Mouse (Mus musculus) CH12.LX (cell line): ENCODE results near the gene B3gntl1. TPM values are rescaled to one million over a fixed set of nuclear protein-coding genes. Genes with fewer than 3 reads are reported as not detected.

Experiments used
- DNase-seq: peaks from one replicate; pipeline ENCODE4 v3.0.0-alpha.2; 2013; ENCODE audit errors: extremely low read depth
- H3K27ac ChIP-seq: 2 replicates; pipeline ENCODE4 v1.5.1; 2012; ENCODE audit warnings: low read depth, mild to moderate bottlenecking, control low read depth, moderate library complexity; ENCODE audit not compliant: insufficient read depth
- H3K27me3 ChIP-seq: replicated peaks from 2 replicates; pipeline ENCODE3; 2012; ENCODE audit warnings: inconsistent platforms
- H3K36me3 ChIP-seq, 2 experiments: replicated peaks in 1 of 2; 2 replicates each; pipeline versions ENCODE3 to v1.6.1; 2012; ENCODE audit warnings: inconsistent platforms in 1 of 2, low read length in 1 of 2, mild to moderate bottlenecking in 1 of 2, mixed read lengths in 1 of 2, moderate library complexity in 1 of 2; ENCODE audit not compliant: control insufficient read depth in 1 of 2, insufficient read depth in 1 of 2
- H3K4me1 ChIP-seq, 2 experiments: 2 replicates each; pipeline ENCODE4 v1.6.1; 2012; ENCODE audit warnings: inconsistent platforms in 1 of 2, moderate library complexity in 1 of 2; ENCODE audit not compliant: insufficient read depth in 2 of 2, control insufficient read depth in 1 of 2
- H3K4me2 ChIP-seq: 2 replicates; pipeline ENCODE4 v1.6.1; 2012; ENCODE audit warnings: low read depth, mild to moderate bottlenecking, control low read depth; ENCODE audit not compliant: poor library complexity, insufficient read depth, severe bottlenecking
- H3K4me3 ChIP-seq, 3 experiments: fragments of 150-350 bp in 1 of 3; sonication (generic) in 1 of 3; replicated peaks in 1 of 3; 2 replicates each; pipeline versions ENCODE3 to v1.5.1; 2011 to 2012; ENCODE audit warnings: low read depth in 2 of 3, low read length in 2 of 3, mild to moderate bottlenecking in 2 of 3, moderate library complexity in 2 of 3, control low read depth in 1 of 3, improper control_type of control experiment in 1 of 3, inconsistent platforms in 1 of 3, mixed read lengths in 1 of 3; ENCODE audit not compliant: poor library complexity in 1 of 3
- H3K79me2 ChIP-seq: replicated peaks from 2 replicates; pipeline ENCODE4 v1.6.1; 2012; ENCODE audit warnings: mild to moderate bottlenecking, moderate library complexity; ENCODE audit not compliant: control insufficient read depth, poor library complexity, insufficient read depth, severe bottlenecking; ENCODE audit errors: extremely low read depth
- H3K9ac ChIP-seq: 2 replicates; pipeline ENCODE4 v1.6.1; 2012; ENCODE audit warnings: low read depth, mild to moderate bottlenecking, control low read depth, moderate library complexity; ENCODE audit not compliant: insufficient read depth
- H3K9me3 ChIP-seq: replicated peaks from 2 replicates; pipeline ENCODE3; 2012; ENCODE audit warnings: low read length, inconsistent platforms, mixed read lengths
- CHD1 ChIP-seq: IDR thresholded peaks from 2 replicates; pipeline ENCODE4 v1.6.1; 2012; ENCODE audit warnings: low read depth, low read length, improper control_type of control experiment, inconsistent platforms
- CHD2 ChIP-seq: IDR thresholded peaks from 2 replicates; pipeline ENCODE4 v1.6.1; 2011; ENCODE audit warnings: low read length, improper control_type of control experiment
- CTCF ChIP-seq, 2 experiments: IDR thresholded peaks in 1 of 2; conservative IDR thresholded peaks in 1 of 2; 2 replicates each; pipeline ENCODE4 v1.5.1; 2011 to 2012; ENCODE audit warnings: low read depth in 2 of 2, low read length in 2 of 2, improper control_type of control experiment in 1 of 2, inconsistent platforms in 1 of 2, mild to moderate bottlenecking in 1 of 2, moderate library complexity in 1 of 2
- EP300 ChIP-seq: IDR thresholded peaks from 2 replicates; pipeline ENCODE4 v1.6.1; 2011; ENCODE audit warnings: low read length, improper control_type of control experiment
- ETS1 ChIP-seq: conservative IDR thresholded peaks from 2 replicates; pipeline ENCODE4 v1.6.1; 2012; ENCODE audit warnings: low read depth, mild to moderate bottlenecking, inconsistent platforms, low read length, improper control_type of control experiment, moderate library complexity
- HCFC1 ChIP-seq: IDR thresholded peaks from 2 replicates; pipeline ENCODE4 v1.6.1; 2012; ENCODE audit warnings: low read depth, mild to moderate bottlenecking, inconsistent platforms, low read length, improper control_type of control experiment
- JUN ChIP-seq: IDR thresholded peaks from 2 replicates; pipeline ENCODE4 v1.6.1; 2011; ENCODE audit warnings: low read depth, mild to moderate bottlenecking, low read length, improper control_type of control experiment, moderate library complexity; ENCODE audit not compliant: insufficient read depth
- MAFK ChIP-seq: IDR thresholded peaks from 2 replicates; pipeline ENCODE4 v1.6.1; 2011; ENCODE audit warnings: low read length, improper control_type of control experiment; ENCODE audit not compliant: insufficient replicate concordance
- MAZ ChIP-seq: IDR thresholded peaks from 2 replicates; pipeline ENCODE4 v1.6.1; 2012; ENCODE audit warnings: low read depth, mild to moderate bottlenecking, inconsistent platforms, low read length, improper control_type of control experiment, moderate library complexity
- MXI1 ChIP-seq: IDR thresholded peaks from 2 replicates; pipeline ENCODE4 v1.6.1; 2011; ENCODE audit warnings: mild to moderate bottlenecking, low read depth, low read length, improper control_type of control experiment
- NELFE ChIP-seq: IDR thresholded peaks from 2 replicates; pipeline ENCODE4 v1.6.1; 2011; ENCODE audit warnings: low read depth, low read length, improper control_type of control experiment
- NRF1 ChIP-seq: IDR thresholded peaks from 2 replicates; pipeline ENCODE4 v1.6.1; 2014; ENCODE audit warnings: low read depth, mild to moderate bottlenecking, inconsistent platforms, low read length, improper control_type of control experiment, moderate library complexity
- POLR2A ChIP-seq: IDR thresholded peaks from 2 replicates; pipeline ENCODE4 v1.6.1; 2011; ENCODE audit warnings: low read depth, mild to moderate bottlenecking, improper control_type of control experiment, low read length
- POLR2AphosphoS2 ChIP-seq: IDR thresholded peaks from 2 replicates; pipeline ENCODE4 v1.6.1; 2011; ENCODE audit warnings: low read depth, low read length, improper control_type of control experiment
- TBP ChIP-seq: conservative IDR thresholded peaks from 2 replicates; pipeline ENCODE4 v1.6.1; 2011; ENCODE audit warnings: low read depth, low read length, improper control_type of control experiment
- TCF12 ChIP-seq: IDR thresholded peaks from 2 replicates; pipeline ENCODE4 v1.6.1; 2014; ENCODE audit warnings: low read depth, mild to moderate bottlenecking, inconsistent platforms, low read length, improper control_type of control experiment
- UBTF ChIP-seq: IDR thresholded peaks from 2 replicates; pipeline ENCODE4 v1.6.1; 2012; ENCODE audit warnings: low read depth, mild to moderate bottlenecking, inconsistent platforms, low read length, improper control_type of control experiment, moderate library complexity
- ZKSCAN1 ChIP-seq: IDR thresholded peaks from 2 replicates; pipeline ENCODE4 v1.6.1; 2012; ENCODE audit warnings: low read depth, inconsistent platforms, low read length, improper control_type of control experiment, borderline replicate concordance
- ZMIZ1 ChIP-seq: IDR thresholded peaks from 2 replicates; pipeline ENCODE4 v1.6.1; 2012; ENCODE audit warnings: low read depth, mild to moderate bottlenecking, inconsistent platforms, low read length, improper control_type of control experiment
- dilution Hi-C: fragments of 300-500 bp; cut with MboI; formaldehyde crosslinking; loops from 2 replicates; pipeline ENCODE4 v1.14.3; 2020; ENCODE audit warnings: low sequenced_read_pairs; ENCODE audit not compliant: extremely low pct_unique_long_range_greater_than_20kb, extremely low pct_ligation_motif_present
- in situ Hi-C: fragments of 300-500 bp; cut with MboI; formaldehyde crosslinking; loops from 3 replicates; pipeline ENCODE4 v1.14.3; 2019; ENCODE audit warnings: low sequenced_read_pairs, low pct_ligation_motif_present, low pct_unique_long_range_greater_than_20kb, mixed read lengths
- polyA plus RNA-seq: library from polyadenylated mRNA; unstranded; fragments of >175 nt; gene quantifications from 2 replicates; pipeline ENCODE4 v1.2.1, GENCODE M21; 2012; ENCODE audit warnings: low read depth; ENCODE audit not compliant: insufficient read length
- total RNA-seq, 2 experiments: library from RNA; depleted of rRNA; stranded (reverse); fragments of 300-350 nt in 1 of 2; fragments of >200 nt in 1 of 2; gene quantifications; 2 replicates each; pipeline ENCODE4 v1.2.3; 2012 to 2014

The B3gntl1 gene
- total and polyA plus RNA-seq, 3 experiments = 7.3 to 10.3 (median 8.7) TPM

GRCm38 (mm10) chr11:121645394-121645793 is 27.6 kb downstream of the B3gntl1 start (continued):
- TF ChIP-seq ZKSCAN1 = no peak

GRCm38 (mm10) chr11:121641501-121642145 is 31.3 kb downstream of the B3gntl1 start:
- in situ Hi-C loops (no loop called here), dilution Hi-C loops (no loop called here)
- H3K27me3 ChIP-seq = no peaks in the 10 kb centered on the region
- no peak overlapping the region for H3K4me3 ChIP-seq
- no peak for DNase-seq
- H3K36me3 ChIP-seq = peaks cover 24 to 67% of the 10 kb centered on the region in 2 experiments
- H3K9ac ChIP-seq = no peak overlapping the region
- no peak for TF ChIP-seq MAFK
- TF ChIP-seq UBTF = no peak
- TF ChIP-seq ZMIZ1 = no peak
- TF ChIP-seq NRF1 = no peak
- no peaks in the 10 kb centered on the region for H3K79me2 ChIP-seq
- peaks cover 0 to 5% of the 10 kb centered on the region in 2 experiments; a peak in 2 of 4 replicates for H3K4me1 ChIP-seq
- H3K9me3 ChIP-seq = no peaks in the 10 kb centered on the region
- no peak overlapping the region for H3K27ac ChIP-seq
- H3K4me2 ChIP-seq = no peak overlapping the region

GRCm38 (mm10) chr11:121636646-121637045 is 36.3 kb downstream of the B3gntl1 start:
- in situ Hi-C loops (loop anchor here (10.0 kb wide), 2 partner anchors 158 to 162 kb away; no protein-coding TSS in a partner anchor), dilution Hi-C loops (no loop called here)
- H3K36me3 ChIP-seq = peaks cover 30 to 74% of the 10 kb centered on the region in 2 experiments
- no peaks in the 10 kb centered on the region for H3K4me1 ChIP-seq
- H3K79me2 ChIP-seq = no peaks in the 10 kb centered on the region
- no peak overlapping the region for H3K4me3 ChIP-seq
- TF ChIP-seq NELFE (no peak), TBP (no peak), CHD1 (no peak), HCFC1 (no peak), NRF1 (no peak), CHD2 (no peak), JUN (no peak), MXI1 (no peak), POLR2AphosphoS2 (no peak), EP300 (no peak), MAZ (no peak), CTCF (conservative IDR thresholded peaks at IDR 0.05 in 1 of 2, IDR thresholded peaks at IDR 0.05 in 1 of 2; ENCODE audit: low read depth in 2 of 2, low read length in 2 of 2) (no peak), ETS1 (no peak), POLR2A (no peak), ZMIZ1 (no peak), TCF12 (no peak), UBTF (no peak), MAFK (no peak)
- H3K27ac ChIP-seq = no peak overlapping the region
- no peaks in the 10 kb centered on the region for H3K27me3 ChIP-seq
- no peak overlapping the region for H3K4me2 ChIP-seq
- no peak overlapping the region for H3K9ac ChIP-seq
- no peak for DNase-seq
- H3K9me3 ChIP-seq = no peaks in the 10 kb centered on the region
